Mouse (Mus musculus): ENCODE data around the gene Ankrd17.

DNA sequence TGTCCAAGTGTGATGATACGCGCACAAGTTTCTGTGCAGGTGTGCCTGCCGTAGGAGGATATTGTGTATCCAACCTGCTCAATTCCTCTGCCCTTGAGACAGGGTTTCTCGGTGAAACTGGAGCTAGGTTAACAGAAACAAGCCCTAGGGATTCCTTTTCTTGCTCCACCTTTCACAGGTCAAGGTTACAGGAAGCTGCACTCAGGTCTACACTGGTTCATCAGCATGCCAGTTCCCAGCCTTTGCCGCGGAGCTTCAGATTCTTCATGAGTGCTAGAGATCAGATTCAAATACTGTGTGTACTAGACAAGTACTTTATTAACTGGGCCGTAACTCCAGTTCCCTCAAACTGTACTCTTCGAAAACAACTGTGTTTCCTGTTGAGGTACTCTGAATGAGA, 131.2 kb downstream of the Ankrd17 start:
- TF ChIP-seq POLR2A (IDR thresholded peaks at IDR 0.05; ENCODE audit: extremely low read depth, insufficient read depth, low read length) (no peak), CTCF (IDR thresholded peaks at IDR 0.05; ENCODE audit: low read depth, low read length) (no peak)
